Mouse (Mus musculus) kidney, adult 2 months (tissue): ENCODE measurements at regions not wholly inside any gene's neighbourhood (a gene's known extent, or its start where the extent isn't known, plus 50 kb on each side); places are given as distances from the start of the nearest gene placed in this dataset.

Experiments
- DNase-seq: peaks from one replicate; pipeline ENCODE4 v3.0.0; 2021
- H3K27ac ChIP-seq: fragments of 200-500 bp; 2 replicates; pipeline ENCODE4 v1.5.1; 2012; ENCODE audit warnings: low read depth, low read length, control low read depth, inconsistent platforms; ENCODE audit not compliant: insufficient read depth
- H3K27me3 ChIP-seq: fragments of 200-500 bp; replicated peaks from 2 replicates; pipeline ENCODE4 v1.6.1; 2012; ENCODE audit warnings: mild to moderate bottlenecking, moderate library complexity, low read length, inconsistent platforms; ENCODE audit not compliant: control insufficient read depth, insufficient read depth
- H3K36me3 ChIP-seq: fragments of 200-500 bp; 2 replicates; pipeline ENCODE4 v1.6.1; 2012; ENCODE audit warnings: mild to moderate bottlenecking, moderate library complexity, low read length, inconsistent platforms; ENCODE audit not compliant: control insufficient read depth, insufficient read depth
- H3K4me1 ChIP-seq: fragments of 200-500 bp; 2 replicates; pipeline ENCODE4 v1.6.1; 2011; ENCODE audit warnings: low read length; ENCODE audit not compliant: control insufficient read depth, insufficient read depth
- H3K4me3 ChIP-seq: fragments of 200-500 bp; 2 replicates; pipeline ENCODE4 v1.5.1; 2011; ENCODE audit warnings: mild to moderate bottlenecking, low read depth, low read length, control low read depth; ENCODE audit not compliant: insufficient read depth
- CTCF ChIP-seq: fragments of 200-500 bp; conservative IDR thresholded peaks from 2 replicates; pipeline ENCODE4 v1.5.1; 2011; ENCODE audit warnings: low read depth, mild to moderate bottlenecking, control low read depth, low read length, moderate library complexity, mixed read lengths; ENCODE audit not compliant: insufficient read depth, insufficient read length
- POLR2A ChIP-seq: fragments of 200-500 bp; IDR thresholded peaks from one replicate; pipeline ENCODE4 v1.6.1; 2011; ENCODE audit warnings: low read depth, low read length, control low read depth
- WGBS: fragments of 180-500 bp; shearing (Covaris S2); methylation state at CpG from one replicate; pipeline ENCODE4 v1.1.7; 2018; 5-methylcytosine and 5-hydroxymethylcytosine counted together

DNA sequence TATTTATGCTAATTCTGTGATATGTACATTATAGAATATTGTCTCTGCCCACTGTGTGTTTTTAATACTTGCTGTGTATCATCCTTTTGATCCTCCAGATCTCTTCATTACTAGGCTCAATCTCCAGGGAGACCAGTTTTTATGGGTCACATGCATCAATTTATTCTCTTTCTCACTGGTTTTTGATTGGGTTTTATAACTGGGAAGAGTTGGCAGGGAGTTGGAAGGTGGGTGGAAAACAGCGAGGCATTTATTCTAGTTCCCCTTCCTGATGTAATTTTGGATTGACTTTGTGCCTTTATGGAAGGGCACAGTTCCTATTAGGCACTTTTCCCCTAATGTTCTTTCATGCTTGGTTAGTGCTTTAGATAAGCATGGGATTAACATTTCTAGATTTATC, 241.4 kb upstream of the Cypt15 start:
- WGBS, result 75% methylated on average over 1 of the region's 1 CpGs
- no peak for DNase-seq
- Histone ChIP-seq H3K27ac (no peak overlapping the region), H3K4me1 (no peaks in the 10 kb centered on the region), H3K36me3 (no peaks in the 10 kb centered on the region), H3K27me3 (no peaks in the 10 kb centered on the region), H3K4me3 (no peak overlapping the region)
- no peak for TF ChIP-seq POLR2A
- TF ChIP-seq CTCF, result no peak

DNA sequence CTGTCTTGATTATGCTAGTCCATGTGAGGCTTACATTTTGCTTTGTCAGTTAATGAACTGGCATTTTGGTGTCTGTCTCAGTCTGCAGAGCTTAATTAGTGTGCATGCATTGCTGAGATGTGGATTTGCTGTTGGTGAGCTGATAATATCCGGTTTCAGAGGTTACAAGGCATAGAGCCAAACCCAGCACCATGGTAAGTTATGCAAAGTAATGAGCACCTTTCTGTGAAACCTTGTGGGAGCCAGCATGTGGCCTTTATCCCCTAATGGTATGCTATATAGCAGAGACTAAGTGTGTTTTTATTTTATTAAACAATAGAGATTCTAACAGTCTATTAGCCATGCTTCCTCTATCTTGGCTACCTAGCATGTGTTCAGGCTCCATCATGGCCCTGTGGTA, 240.1 kb upstream of the Cypt15 start:
- no peak overlapping the region for H3K27ac ChIP-seq
- no peaks in the 10 kb centered on the region for H3K27me3 ChIP-seq
- no peak overlapping the region for H3K4me3 ChIP-seq
- WGBS, result 21% methylated on average over 1 of the region's 1 CpGs
- no peaks in the 10 kb centered on the region for H3K36me3 ChIP-seq
- no peak for TF ChIP-seq POLR2A
- TF ChIP-seq CTCF, result no peak
- DNase-seq, result no peak
- H3K4me1 ChIP-seq, result no peaks in the 10 kb centered on the region

DNA sequence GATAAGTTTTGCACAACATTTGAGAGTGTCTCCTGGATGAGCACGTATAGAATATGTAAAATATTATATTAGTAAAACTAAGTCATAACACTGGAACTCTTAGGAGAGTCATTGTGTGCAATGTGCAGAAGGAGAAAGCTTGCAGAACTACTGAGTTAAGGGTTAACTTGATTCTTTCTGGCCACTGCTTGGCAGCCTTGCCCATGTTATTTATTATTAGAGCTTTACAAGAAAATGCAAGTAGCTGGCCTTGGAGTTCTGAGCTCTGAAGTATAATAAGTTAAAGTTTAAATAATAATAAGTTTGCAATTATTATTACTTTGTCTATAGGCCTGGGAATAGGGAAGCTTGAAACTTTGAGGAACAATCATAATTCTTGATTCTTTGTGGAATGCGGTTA, 216.7 kb upstream of the Cypt15 start:
- DNase-seq, result peak; percentile 56
- Histone ChIP-seq H3K27me3 (no peaks in the 10 kb centered on the region), H3K4me1 (no peaks in the 10 kb centered on the region), H3K27ac (no peak overlapping the region), H3K36me3 (no peaks in the 10 kb centered on the region), H3K4me3 (no peak overlapping the region)
- no peak for TF ChIP-seq CTCF
- TF ChIP-seq POLR2A, result no peak
- WGBS, result 74% methylated on average over 2 of the region's 2 CpGs
